Mouse (Mus musculus) cerebellum, adult 9-10 months (tissue): ENCODE data around the gene Kif28.
"Not testable (repeated sequence)": the region's sequence is repeated elsewhere in the genome, so short reads cannot be mapped to it uniquely, and the experiment has no call there.

Experiments used
- DNase-seq: peaks from one replicate; pipeline ENCODE4 v3.0.0; 2022

Gene Kif28

DNA sequence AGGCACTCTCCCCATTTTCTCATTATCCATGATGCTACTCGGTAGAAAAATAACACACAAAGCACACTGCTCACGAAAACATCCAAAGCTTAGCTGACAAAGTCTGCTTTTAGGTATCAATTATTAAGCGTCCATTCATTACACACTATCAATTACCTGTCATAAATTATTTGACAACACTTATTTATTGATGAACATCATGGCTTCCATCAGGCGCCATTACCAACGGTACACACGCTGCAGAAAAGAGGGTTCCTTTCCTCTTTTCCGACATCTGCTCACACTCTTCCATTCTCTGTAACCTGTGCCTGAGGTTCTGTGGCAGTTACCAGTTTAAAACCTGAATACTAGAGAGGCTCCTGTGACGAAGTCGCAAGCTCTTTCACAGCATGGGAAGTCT lies at the start of gene Kif28:
TSS of gene Kif28 (minus strand) at position 101 of the 400 bp plus-strand sequence.
- DNase-seq, result no peak

- no peak for DNase-seq
Observed at GRCm38 (mm10) chr1:179787281-179787680, 42.2 kb upstream of the Kif28 start.

GRCm38 (mm10) chr1:179785502-179785901 lies 40.4 kb upstream of the Kif28 start:
- no peak for DNase-seq

- DNase-seq, result no peak
Observed at GRCm38 (mm10) chr1:179784098-179784497, 39.0 kb upstream of the Kif28 start.

- DNase-seq, result no peak
Observed at GRCm38 (mm10) chr1:179776831-179777230, 31.8 kb upstream of the Kif28 start.

- no peak for DNase-seq
Observed at GRCm38 (mm10) chr1:179760553-179760952, 15.5 kb upstream of the Kif28 start.

GRCm38 (mm10) chr1:179760086-179760485 lies 15.0 kb upstream of the Kif28 start:
- no peak for DNase-seq

GRCm38 (mm10) chr1:179756477-179756876 lies 11.4 kb upstream of the Kif28 start:
- DNase-seq, result no peak

GRCm38 (mm10) chr1:179753006-179753405 lies 7.9 kb upstream of the Kif28 start:
- peak; percentile 63 for DNase-seq

- no peak for DNase-seq
Observed at GRCm38 (mm10) chr1:179752276-179752675, 7.2 kb upstream of the Kif28 start.

DNA sequence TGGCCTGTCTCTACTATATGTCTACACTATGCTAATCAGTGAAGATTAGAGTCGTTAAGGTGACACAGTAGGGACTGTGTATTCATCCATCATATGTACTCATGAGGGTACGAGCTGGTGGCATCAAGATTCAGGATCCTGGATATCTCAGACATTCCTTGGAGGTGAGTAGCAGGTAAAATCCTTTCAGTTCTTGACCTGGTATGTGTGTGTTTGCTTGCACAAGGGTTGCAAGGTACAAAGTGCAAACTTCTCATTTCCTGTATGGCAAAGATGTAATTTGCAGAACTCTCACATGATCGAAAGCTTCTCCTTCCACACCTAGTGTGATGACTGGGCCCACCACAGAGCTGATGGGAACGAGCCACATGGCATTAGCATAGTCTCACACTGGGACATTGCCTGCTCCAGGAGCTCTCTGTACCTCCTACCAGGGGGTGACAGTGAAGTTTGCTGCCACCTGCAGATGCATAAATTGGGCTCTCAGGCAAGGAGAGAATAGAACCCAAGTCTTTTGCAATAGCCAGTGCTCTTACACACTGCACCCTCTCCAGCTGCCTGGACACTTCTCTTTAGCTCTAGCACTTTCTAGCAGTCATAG lies 1.4 kb downstream of the Kif28 start:
- DNase-seq, result no peak

DNA sequence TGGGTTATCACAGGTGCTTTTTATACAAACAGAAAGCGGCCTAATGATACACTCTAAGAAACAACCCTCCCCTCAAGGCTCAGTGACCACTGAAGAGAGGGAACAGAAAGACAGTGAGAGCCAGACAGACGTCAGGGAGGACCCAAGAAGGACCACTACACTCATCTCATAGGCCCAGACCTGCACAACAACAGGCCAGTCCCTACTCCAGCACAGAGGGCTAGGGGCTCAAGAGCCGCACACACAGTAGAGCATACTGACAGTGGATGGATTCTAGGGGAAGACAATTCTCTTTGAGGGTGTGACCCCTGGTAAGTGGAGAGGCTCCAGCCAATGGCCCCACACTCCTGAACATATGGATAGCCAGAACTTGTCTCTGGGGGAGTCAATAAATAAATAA lies 8.6 kb downstream of the Kif28 start:
- DNase-seq, result no peak

- DNase-seq, result peak; percentile 70
Observed at GRCm38 (mm10) chr1:179734500-179735474, 10.3 kb downstream of the Kif28 start.

- DNase-seq, result no peak
Observed at GRCm38 (mm10) chr1:179731391-179731790, 13.7 kb downstream of the Kif28 start.

- DNase-seq, result no peak
Observed at GRCm38 (mm10) chr1:179728661-179729060, 16.4 kb downstream of the Kif28 start.

- no peak for DNase-seq
Observed at GRCm38 (mm10) chr1:179722811-179723469, 22.1 kb downstream of the Kif28 start.

- no peak for DNase-seq
Observed at GRCm38 (mm10) chr1:179715786-179716185, 29.3 kb downstream of the Kif28 start.

DNA sequence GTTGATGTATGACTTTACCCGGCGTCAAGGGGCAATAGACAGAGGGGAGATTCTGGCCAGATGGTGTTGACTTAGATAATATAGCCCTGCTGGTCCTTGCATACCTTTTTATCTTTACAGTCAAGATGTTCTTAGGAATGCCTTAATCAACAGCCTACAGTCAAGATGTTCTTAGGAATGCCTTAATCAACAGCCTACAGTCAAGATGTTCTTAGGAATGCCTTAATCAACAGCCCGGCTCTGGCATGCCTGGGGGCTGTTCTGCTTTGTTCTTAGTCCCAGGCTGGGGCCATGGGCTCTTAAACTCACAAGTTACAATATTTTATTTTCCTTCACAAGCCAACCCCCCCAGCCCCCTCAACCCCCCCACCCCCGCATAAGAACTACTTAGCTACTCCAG lies 29.8 kb downstream of the Kif28 start:
- DNase-seq, result not testable (repeated sequence)

GRCm38 (mm10) chr1:179713367-179713766 lies 31.7 kb downstream of the Kif28 start:
- no peak for DNase-seq

DNA sequence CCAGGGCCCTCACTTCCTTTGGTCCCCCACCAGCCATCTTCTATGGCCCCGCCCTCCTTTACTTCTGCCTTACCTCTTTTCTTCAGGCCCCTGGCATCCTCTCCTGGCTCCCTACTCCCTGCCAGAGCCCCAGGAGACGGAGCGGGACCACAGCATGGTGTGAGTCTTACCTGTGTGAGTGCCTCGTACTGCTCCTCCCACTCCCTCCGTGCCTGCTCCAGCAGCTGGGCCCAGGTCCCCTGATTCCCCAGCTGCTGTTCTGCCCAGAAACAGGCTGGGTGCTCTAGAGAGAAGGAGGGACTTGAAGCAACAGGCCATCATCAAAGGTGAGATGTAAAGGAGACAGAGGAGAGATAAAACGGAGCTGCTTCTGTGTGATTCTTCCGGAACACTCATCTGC lies 32.4 kb downstream of the Kif28 start:
- DNase-seq, result no peak

DNA sequence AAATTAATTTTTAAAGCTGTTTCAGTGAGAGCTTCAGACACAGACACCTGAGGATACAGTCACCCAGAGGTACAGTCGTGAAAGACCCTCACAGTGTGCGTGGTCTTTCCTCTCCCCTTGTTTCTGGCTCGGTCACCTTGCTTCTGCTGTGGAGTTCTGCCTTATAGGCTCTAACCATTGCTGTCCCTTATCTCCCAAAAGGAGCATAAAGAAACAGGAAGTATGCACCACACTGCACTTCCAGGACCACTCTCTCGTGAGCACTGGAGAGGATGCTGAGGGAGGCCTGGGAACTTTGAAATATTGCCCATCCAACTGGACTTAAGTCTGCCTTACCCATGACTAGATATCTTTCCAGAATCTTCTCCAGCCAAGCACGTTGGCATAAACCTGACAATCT lies 34.3 kb downstream of the Kif28 start:
- no peak for DNase-seq

DNA sequence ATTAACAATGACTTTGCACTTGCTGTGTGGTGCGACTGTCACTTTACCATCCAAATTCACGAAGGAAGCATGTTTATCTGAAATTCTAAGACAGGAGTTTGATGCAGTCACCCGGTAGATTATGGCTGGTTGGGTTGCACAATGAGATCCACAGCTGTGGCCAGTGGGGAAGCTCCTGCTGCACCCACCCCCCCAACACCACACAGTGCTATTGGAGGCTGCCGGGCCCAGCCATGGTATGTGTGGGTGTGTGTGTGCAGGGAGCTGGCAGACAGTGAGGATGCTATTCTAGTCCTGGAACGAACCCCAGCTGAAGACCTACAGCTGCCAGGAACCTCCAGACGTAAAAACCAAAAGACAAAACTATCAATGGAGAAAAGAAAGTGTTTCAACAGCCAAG lies 35.7 kb downstream of the Kif28 start:
- peak; percentile 50 for DNase-seq

DNA sequence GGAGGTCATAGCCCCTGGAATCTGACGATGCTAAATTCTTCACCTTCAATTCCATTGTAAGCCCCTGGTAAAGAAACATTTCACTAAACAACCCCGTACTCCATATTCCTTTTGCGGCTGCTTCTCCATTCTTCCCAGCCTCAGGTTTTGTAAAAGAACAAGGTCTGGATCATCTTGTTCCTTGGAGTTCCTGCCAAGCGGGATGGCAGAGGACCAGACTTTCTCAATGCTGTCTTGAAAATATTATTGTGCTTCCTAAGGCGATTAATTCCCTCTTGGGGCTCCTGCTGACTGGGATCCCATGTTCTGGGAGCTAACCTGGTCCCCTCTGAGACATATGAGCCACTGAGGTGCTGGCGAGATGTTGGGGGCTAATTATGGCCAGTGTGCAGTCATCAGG lies 39.9 kb downstream of the Kif28 start:
- DNase-seq, result no peak

DNA sequence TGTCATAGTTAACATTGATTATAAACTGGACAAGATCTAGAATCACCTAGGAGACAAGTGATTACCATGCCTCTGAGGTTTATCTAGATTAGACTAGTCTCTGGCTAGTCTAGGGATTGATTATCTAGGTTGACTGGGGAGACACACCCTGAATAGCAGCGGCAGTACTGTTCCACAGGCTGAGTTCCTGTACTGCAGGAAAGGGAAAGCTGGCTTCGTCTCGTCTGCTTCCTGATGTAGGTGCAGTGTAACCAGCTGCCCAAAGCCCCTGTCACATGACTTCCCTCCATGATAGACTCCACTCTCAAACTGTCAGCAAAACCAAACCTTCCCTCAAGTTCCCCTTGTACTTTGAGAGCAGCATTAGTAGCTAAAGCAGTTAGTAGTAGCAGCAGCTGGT lies 40.9 kb downstream of the Kif28 start:
- no peak for DNase-seq
